Mouse (Mus musculus): Measurements from ENCODE around the gene Cd3e.

DNA sequence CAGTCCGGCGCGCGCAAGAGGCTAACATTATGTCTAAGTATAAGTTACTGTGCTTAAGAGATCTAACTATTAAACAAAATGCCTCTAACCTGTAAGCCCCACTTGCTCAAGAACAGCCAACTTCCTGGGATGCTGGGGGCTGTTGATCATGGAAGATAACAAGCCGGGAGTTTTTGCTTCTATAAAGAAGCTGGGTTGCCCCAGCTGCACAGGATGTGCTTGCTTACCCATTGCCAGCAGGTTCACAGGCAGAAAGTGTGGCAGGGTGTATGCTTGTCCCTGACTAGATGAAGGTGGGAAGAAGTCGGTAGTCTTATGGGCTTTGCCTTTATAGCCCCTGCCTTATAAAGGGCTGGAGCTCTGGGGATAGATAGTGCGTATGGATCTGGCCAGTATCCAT is 12.8 kb downstream of the Cd3e start:
- TF ChIP-seq CTCF (IDR thresholded peaks at IDR 0.05; ENCODE audit: low read depth) (no peak), EP300 (optimal IDR thresholded peaks at IDR 0.05) (no peak)
